9 mouse cellular contexts compared by ENCODE assay signal in the genomic region with DNA sequence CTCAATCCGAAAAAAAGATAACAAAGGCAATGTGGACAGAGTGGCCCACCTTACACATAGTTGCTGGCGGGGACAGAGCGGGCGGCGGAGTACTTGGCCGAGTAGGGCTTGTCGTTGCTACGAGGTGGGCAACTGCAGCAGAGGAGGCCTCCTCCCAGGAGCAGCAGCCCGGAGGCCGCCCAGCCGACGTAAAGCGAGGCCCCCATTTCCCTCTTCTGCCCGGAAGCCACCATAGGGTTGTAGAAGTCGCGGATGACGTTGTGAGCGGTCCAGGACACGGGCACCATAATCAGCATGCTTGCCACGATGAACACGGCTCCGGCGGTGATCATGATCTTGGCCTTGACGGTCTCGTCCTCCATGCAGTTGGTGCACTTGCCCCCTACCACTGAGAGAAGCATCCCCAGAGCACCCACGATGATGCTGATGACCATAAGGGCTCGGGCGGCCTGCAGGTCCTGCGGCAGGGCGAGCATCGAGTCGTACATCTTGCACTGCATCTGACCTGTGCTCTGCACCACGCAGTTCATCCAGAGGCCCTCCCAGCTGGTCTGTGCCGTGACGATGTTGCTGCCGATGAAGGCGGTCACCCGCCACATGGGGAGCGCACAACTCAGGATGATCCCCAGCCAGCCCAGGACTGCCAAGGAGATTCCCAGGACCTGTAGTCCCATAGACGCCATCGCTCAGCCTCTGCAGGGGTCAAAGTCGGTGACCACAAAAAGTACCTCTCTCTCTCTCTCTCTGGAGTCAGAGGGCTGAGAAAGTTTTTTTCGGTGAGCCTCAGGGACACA. TPM values are rescaled to one million over a fixed set of nuclear protein-coding genes. Genes with fewer than 3 reads are reported as not detected.
DNase-seq lines count a peak whose midpoint lies in the region; ATAC-seq and TF ChIP-seq lines count a peak whose summit lies in the region.
"Had no signal": no experiment of that assay in that cellular context is flagged by ENCODE, and none has a peak within 500 bp of the region (broad histone marks: within the 10 kb centered on the region; RNA-seq: fewer than 3 reads in every experiment).

No protein-coding gene starts in this region.

- TF ChIP-seq EP300 in CH12.LX (IDR thresholded peaks at IDR 0.05; ENCODE audit: low read length) = no peak

- no peak for TF ChIP-seq POLR2A in CH12.LX (IDR thresholded peaks at IDR 0.05; ENCODE audit: low read depth, low read length)

- in situ Hi-C loops in CH12.LX (cut with MboI; ENCODE audit: low pct_ligation_motif_present, low pct_unique_long_range_greater_than_20kb, low sequenced_read_pairs) = no loop called here

- peaks cover 21% of the 10 kb centered on the region for H3K4me1 ChIP-seq in kidney, embryonic 16.5 days (ENCODE audit: insufficient read depth, low read length)
- H3K4me1 ChIP-seq in CH12.LX (ENCODE audit: control insufficient read depth in 1 of 2, insufficient read depth in 2 of 2) (peaks cover 16 to 46% of the 10 kb centered on the region in 2 experiments), E14TG2a.4 (replicated peaks; ENCODE audit: low read depth, low read length) (peaks cover 83% of the 10 kb centered on the region)
- H3K4me1 ChIP-seq in limb, embryonic 10.5 days = peaks cover 22% of the 10 kb centered on the region
- H3K4me1 ChIP-seq: forebrain, embryonic 13.5 days had no signal

- H3K4me2 ChIP-seq in kidney, embryonic 16.5 days (replicated peaks; ENCODE audit: low read depth, low read length) = peak overlapping the region; percentile 44
- 0 out of 2 replicates have a peak overlapping the region, but pooled peaks have one; percentile 2 for H3K4me2 ChIP-seq in CH12.LX (ENCODE audit: insufficient read depth, low read depth, poor library complexity, severe bottlenecking)
- H3K4me2 ChIP-seq: forebrain, embryonic 13.5 days had no signal

- H3K4me3 ChIP-seq in kidney, embryonic 16.5 days (ENCODE audit: low read length) = peak overlapping the region; percentile 49
- no peak overlapping the region for H3K4me3 ChIP-seq in CH12.LX (replicated peaks in 1 of 3; ENCODE audit: low read depth in 2 of 3, low read length in 2 of 3, poor library complexity in 1 of 3)
- peak overlapping the region; percentile 93 for H3K4me3 ChIP-seq in E14TG2a.4 (replicated peaks; ENCODE audit: low read length)
- peak overlapping the region; percentile 40 for H3K4me3 ChIP-seq in limb, embryonic 10.5 days
- H3K4me3 ChIP-seq: forebrain, embryonic 13.5 days had no signal

- no peak for DNase-seq in kidney, adult 9 months
- no peak for DNase-seq in CH12.LX (ENCODE audit: extremely low read depth)
- DNase-seq in limb, embryonic 10.5 days (ENCODE audit: low spot score) = peak; percentile 40
- no peak for DNase-seq in gastrocnemius, postnatal 14 days
- DNase-seq in layer of hippocampus, adult 9-11 months = no peak

- H3K9me3 ChIP-seq in kidney, embryonic 16.5 days (ENCODE audit: low read length) = no peaks in the 10 kb centered on the region
- no peaks in the 10 kb centered on the region for H3K9me3 ChIP-seq in CH12.LX (replicated peaks; ENCODE audit: low read length)
- H3K9me3 ChIP-seq in E14TG2a.4 (ENCODE audit: low read length) = no peaks in the 10 kb centered on the region
- no peaks in the 10 kb centered on the region for H3K9me3 ChIP-seq in limb, embryonic 10.5 days (replicated peaks)
- H3K9me3 ChIP-seq: forebrain, embryonic 13.5 days had no signal

- peak overlapping the region; percentile 71 for H3K9ac ChIP-seq in kidney, embryonic 16.5 days (replicated peaks; ENCODE audit: low read length)
- H3K9ac ChIP-seq in CH12.LX (ENCODE audit: insufficient read depth, low read depth) = no peak overlapping the region
- H3K9ac ChIP-seq: forebrain, embryonic 13.5 days had no signal

- intact Hi-C loops in gastrocnemius, postnatal 14 days (cut with DNase I; ENCODE audit: low total_unique reads) = no loop called here

- H3K36me3 ChIP-seq in kidney, embryonic 16.5 days (ENCODE audit: insufficient read depth, low read length) = no peaks in the 10 kb centered on the region
- H3K36me3 ChIP-seq in CH12.LX (replicated peaks in 1 of 2; ENCODE audit: control insufficient read depth in 1 of 2, insufficient read depth in 1 of 2, low read length in 1 of 2) (no peaks in the 10 kb centered on the region), E14TG2a.4 (ENCODE audit: insufficient read depth, low read length) (peaks cover 18% of the 10 kb centered on the region)
- H3K36me3 ChIP-seq in limb, embryonic 10.5 days = no peaks in the 10 kb centered on the region

- H3K27ac ChIP-seq in kidney, embryonic 16.5 days (ENCODE audit: low read length) = peak overlapping the region; percentile 86
- no peak overlapping the region for H3K27ac ChIP-seq in CH12.LX (ENCODE audit: insufficient read depth, low read depth)
- no peak overlapping the region for H3K27ac ChIP-seq in limb, embryonic 10.5 days
- H3K27ac ChIP-seq: forebrain, embryonic 13.5 days had no signal

- TF ChIP-seq CTCF in CH12.LX (conservative IDR thresholded peaks at IDR 0.05 in 1 of 2, IDR thresholded peaks at IDR 0.05 in 1 of 2; ENCODE audit: low read depth in 2 of 2, low read length in 2 of 2) = no peak
- TF ChIP-seq CTCF in E14TG2a.4 (conservative IDR thresholded peaks at IDR 0.05; ENCODE audit: low read length) = no peak

- H3K27me3 ChIP-seq in kidney, embryonic 16.5 days (ENCODE audit: insufficient read depth, low read length) = peaks cover 19% of the 10 kb centered on the region
- H3K27me3 ChIP-seq in CH12.LX (replicated peaks) = peaks cover 5% of the 10 kb centered on the region
- H3K27me3 ChIP-seq in E14TG2a.4 (ENCODE audit: insufficient read depth, low read length) = no peaks in the 10 kb centered on the region
- H3K27me3 ChIP-seq in limb, embryonic 10.5 days (ENCODE audit: low read depth, poor library complexity, severe bottlenecking) = peaks cover 65% of the 10 kb centered on the region
- H3K27me3 ChIP-seq: Patski had no signal

- dilution Hi-C loops in CH12.LX (cut with MboI; ENCODE audit: extremely low pct_ligation_motif_present, extremely low pct_unique_long_range_greater_than_20kb, low sequenced_read_pairs) = no loop called here

- ATAC-seq in kidney, embryonic 16.5 days (ENCODE audit: low FRiP score, low TSS enrichment) = peak; percentile 36
- ATAC-seq: forebrain, embryonic 13.5 days; Patski had no signal

- H3K79me2 ChIP-seq in CH12.LX (replicated peaks; ENCODE audit: control insufficient read depth, extremely low read depth, insufficient read depth, poor library complexity, severe bottlenecking) = no peaks in the 10 kb centered on the region

- TF ChIP-seq RAD21 in CH12.LX (IDR thresholded peaks at IDR 0.05; ENCODE audit: low read depth, low read length) = no peak

- 19% methylated on average over 43 of the region's 43 CpGs for WGBS in kidney, embryonic 16.5 days
- WGBS in limb, embryonic 10.5 days = 12% methylated on average over 41 of the region's 43 CpGs

TF ChIP-seq in CH12.LX, 34 proteins besides CTCF, POLR2A, EP300 and RAD21 (continues in another document):
- TF ChIP-seq ZC3H11A (IDR thresholded peaks at IDR 0.05; ENCODE audit: low read depth, low read length) (no peak), ZNF384 (IDR thresholded peaks at IDR 0.05; ENCODE audit: low read depth, low read length) (no peak), ELF1 (IDR thresholded peaks at IDR 0.05; ENCODE audit: low read depth, low read length) (no peak), MXI1 (IDR thresholded peaks at IDR 0.05; ENCODE audit: low read depth, low read length) (no peak), CHD2 (IDR thresholded peaks at IDR 0.05; ENCODE audit: low read length) (no peak), TCF12 (IDR thresholded peaks at IDR 0.05; ENCODE audit: low read depth, low read length) (no peak), POLR2AphosphoS2 (IDR thresholded peaks at IDR 0.05; ENCODE audit: low read depth, low read length) (no peak), PAX5 (IDR thresholded peaks at IDR 0.05; ENCODE audit: low read length) (no peak), MAZ (IDR thresholded peaks at IDR 0.05; ENCODE audit: low read depth, low read length) (no peak), USF2 (conservative IDR thresholded peaks at IDR 0.05; ENCODE audit: low read depth, low read length) (no peak), IRF4 (IDR thresholded peaks at IDR 0.05; ENCODE audit: low read depth, low read length) (no peak)

RNA-seq across cellular contexts. Expression of gene Cldn4, which starts 0.5 kb away (rescaled TPM):
- 63.1 and 64.7 TPM in 2 replicates for polyA plus RNA-seq in kidney, embryonic 16.5 days (2015; fragmentation: Nextera tagmentation; extraction: Ambion mirVana)
- total RNA-seq in CH12.LX (2012; rRNA removed) = 0.08 TPM in 1 of 2 replicates, not detected in the other
- 0.16 and 0.51 TPM in 2 replicates for total RNA-seq in CH12.LX (2014; rRNA removed)
- polyA plus RNA-seq in CH12.LX (2012; ENCODE audit: insufficient read length, low read depth) = 0.17 and 0.31 TPM in 2 replicates
- polyA plus RNA-seq in limb, embryonic 10.5 days (2016; fragmentation: Nextera tagmentation; extraction: Ambion mirVana) = 9.8 and 10.0 TPM in 2 replicates
- not detected for total RNA-seq in gastrocnemius, postnatal 14 days (2021)
- polyA plus RNA-seq: forebrain, embryonic 13.5 days had no signal

RNA-seq across cellular contexts. Expression of gene Mettl27, which starts 14.1 kb away (rescaled TPM):
- 29.6 and 30.7 TPM in 2 replicates for polyA plus RNA-seq in kidney, embryonic 16.5 days (2015; fragmentation: Nextera tagmentation; extraction: Ambion mirVana)
- total RNA-seq in CH12.LX (2012; rRNA removed) = 1.7 and 1.9 TPM in 2 replicates
- total RNA-seq in CH12.LX (2014; rRNA removed) = 0.93 and 1.3 TPM in 2 replicates
- 0.30 and 0.73 TPM in 2 replicates for polyA plus RNA-seq in CH12.LX (2012; ENCODE audit: insufficient read length, low read depth)
- 11.0 and 16.5 TPM in 2 replicates for polyA plus RNA-seq in limb, embryonic 10.5 days (2016; fragmentation: Nextera tagmentation; extraction: Ambion mirVana)
- total RNA-seq in gastrocnemius, postnatal 14 days (2021) = 1 to 10 TPM; 4.9 to 6.2 TPM

RNA-seq across cellular contexts. Expression of gene Cldn13, which starts 30.9 kb away (rescaled TPM):
- polyA plus RNA-seq in kidney, embryonic 16.5 days (2015; fragmentation: Nextera tagmentation; extraction: Ambion mirVana) = 0.99 and 1.2 TPM in 2 replicates
- total RNA-seq in CH12.LX (2012; rRNA removed) (not detected in 2 replicates), CH12.LX (2014; rRNA removed) (not detected in 2 replicates)
- polyA plus RNA-seq in CH12.LX (2012; ENCODE audit: insufficient read length, low read depth) = not detected in 2 replicates
- 2.1 and 2.3 TPM in 2 replicates for polyA plus RNA-seq in limb, embryonic 10.5 days (2016; fragmentation: Nextera tagmentation; extraction: Ambion mirVana)
- total RNA-seq in gastrocnemius, postnatal 14 days (2021) = not detected
- polyA plus RNA-seq: forebrain, embryonic 13.5 days; Patski had no signal

RNA-seq across cellular contexts. Expression of gene Tmem270, which starts 39.7 kb away (rescaled TPM):
- polyA plus RNA-seq in kidney, embryonic 16.5 days (2015; fragmentation: Nextera tagmentation; extraction: Ambion mirVana) = not detected in 2 replicates
- total RNA-seq in CH12.LX (2012; rRNA removed) (not detected in 2 replicates), CH12.LX (2014; rRNA removed) (not detected in 2 replicates)
- not detected in 2 replicates for polyA plus RNA-seq in CH12.LX (2012; ENCODE audit: insufficient read length, low read depth)
- polyA plus RNA-seq in limb, embryonic 10.5 days (2016; fragmentation: Nextera tagmentation; extraction: Ambion mirVana) = not detected in 2 replicates
- not detected for total RNA-seq in gastrocnemius, postnatal 14 days (2021)
- polyA plus RNA-seq: forebrain, embryonic 13.5 days; Patski had no signal

RNA-seq across cellular contexts. Expression of gene Cldn3, which starts 39.8 kb away (rescaled TPM):
- polyA plus RNA-seq in kidney, embryonic 16.5 days (2015; fragmentation: Nextera tagmentation; extraction: Ambion mirVana) = 67.7 and 69.2 TPM in 2 replicates
- not detected in 2 replicates for total RNA-seq in CH12.LX (2012; rRNA removed)
- total RNA-seq in CH12.LX (2014; rRNA removed) = not detected in 2 replicates
- polyA plus RNA-seq in CH12.LX (2012; ENCODE audit: insufficient read length, low read depth) = not detected in 2 replicates
- polyA plus RNA-seq in limb, embryonic 10.5 days (2016; fragmentation: Nextera tagmentation; extraction: Ambion mirVana) = 8.3 and 10.3 TPM in 2 replicates
- under 1 TPM in 1 of 2 experiments, not detected in 1; 0.27 TPM for total RNA-seq in gastrocnemius, postnatal 14 days (2021)
- polyA plus RNA-seq: Patski had no signal

Comparison
In these comparisons a context has a peak if more than half of its experiments do, and no peak if none do; other contexts are left out.
1. H3K4me3 ChIP-seq: peak in kidney, embryonic 16.5 days (single experiment), E14TG2a.4 (single experiment) and limb, embryonic 10.5 days (single experiment); none in CH12.LX (0 of 3).